6 mouse cellular contexts compared by ENCODE assay signal in the genomic region with DNA sequence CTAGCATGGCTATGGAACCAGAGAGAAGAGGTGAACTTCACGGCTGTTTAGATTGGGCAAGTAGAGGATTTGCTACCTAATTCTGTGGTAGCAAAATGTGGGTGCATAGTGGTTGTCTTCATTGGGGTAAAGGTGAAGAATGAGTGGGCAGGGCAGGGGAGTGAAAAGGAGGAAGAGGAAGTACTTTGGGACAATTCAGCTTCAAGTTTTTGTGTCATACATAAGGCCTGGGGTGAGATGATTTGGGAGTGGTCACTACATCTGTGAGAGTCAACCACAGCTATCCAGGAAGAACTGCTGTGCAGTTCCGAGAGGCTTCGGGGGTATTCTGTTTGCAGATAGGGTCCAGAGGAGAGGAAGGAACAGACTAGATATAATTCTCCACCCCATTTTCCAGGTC.
"Had no signal": no experiment of that assay in that cellular context is flagged by ENCODE, and none has a peak within 500 bp of the region (broad histone marks: within the 10 kb centered on the region; RNA-seq: fewer than 3 reads in every experiment).

No protein-coding gene starts in this region.

- ATAC-seq: midbrain, embryonic 13.5 days; midbrain, embryonic 15.5 days had no signal

- DNase-seq: right cerebral cortex, postnatal 14 days; thymus, adult 2 months; thymus, postnatal 25 days; thymus, postnatal 4 days had no signal
